Mouse (Mus musculus) megakaryocyte progenitor cell, adult 5-6 weeks (primary cell): ENCODE measurements around the gene Gm2000. TPM values are rescaled to one million over a fixed set of nuclear protein-coding genes. Genes with fewer than 3 reads are reported as not detected.
"Not testable (repeated sequence)": the region's sequence is repeated elsewhere in the genome, so short reads cannot be mapped to it uniquely, and the experiment has no call there.

ENCODE experiments used
- ATAC-seq: replicated peaks from 2 replicates; pipeline ENCODE4 v1.8.0; 2016; ENCODE audit warnings: mild to moderate bottlenecking, moderate TSS enrichment, inconsistent platforms; ENCODE audit not compliant: poor library complexity
- total RNA-seq, 2 experiments: library from RNA; stranded (forward) in 1 of 2; stranded (reverse) in 1 of 2; fragments of 157-497, 149-512 nt in 1 of 2; fragments of 200-1000 nt in 1 of 2; gene quantifications; 2 replicates each; pipeline versions ENCODE4 v1.2.3 to v1.2.4; 2015 to 2017

The Gm2000 gene
- total RNA-seq (2015): 1,614 and 1,672 TPM in 2 replicates
- total RNA-seq (2017): 3,561 and 3,585 TPM in 2 replicates

- ATAC-seq: no peak
These were observed at the start of gene Gm2000 for GRCm38 (mm10) chr1:156365740-156366139. Gene Gm2000, plus strand, starts transcription at chr1:156366040.

GRCm38 (mm10) chr1:156323126-156323525 lies 42.7 kb upstream of the Gm2000 start:
- ATAC-seq: no peak

GRCm38 (mm10) chr1:156340847-156341246 lies 25.0 kb upstream of the Gm2000 start:
- no peak for ATAC-seq

- ATAC-seq: no peak
These were observed 21.4 kb upstream of the Gm2000 start for GRCm38 (mm10) chr1:156344433-156344832.

- ATAC-seq: no peak
These were observed 20.2 kb upstream of the Gm2000 start for GRCm38 (mm10) chr1:156345633-156346032.

GRCm38 (mm10) chr1:156349031-156349430 lies 16.8 kb upstream of the Gm2000 start:
- no peak for ATAC-seq

- no peak for ATAC-seq
These were observed 15.4 kb upstream of the Gm2000 start for GRCm38 (mm10) chr1:156350441-156350840.

GRCm38 (mm10) chr1:156352466-156352865 lies 13.4 kb upstream of the Gm2000 start:
- no peak for ATAC-seq

DNA sequence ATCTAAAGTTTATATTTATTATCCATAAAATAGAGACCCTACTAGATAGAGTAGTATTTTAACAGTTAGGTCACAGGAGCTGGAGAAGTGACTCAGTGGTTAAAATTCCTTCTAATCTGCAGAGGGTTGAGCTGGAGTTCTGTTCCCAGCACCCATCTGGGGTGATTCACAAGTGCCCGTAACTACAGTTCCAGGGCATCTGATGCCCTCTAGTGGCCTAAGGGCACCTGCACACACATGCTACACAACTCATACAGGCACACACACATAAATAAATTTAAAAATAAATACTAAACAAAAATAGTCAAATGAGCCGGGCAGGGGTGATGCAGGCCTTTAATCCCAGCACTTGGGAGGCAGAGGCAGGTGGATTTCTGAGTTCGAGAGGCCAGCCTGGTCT lies 15.4 kb downstream of the Gm2000 start:
- no peak for ATAC-seq

DNA sequence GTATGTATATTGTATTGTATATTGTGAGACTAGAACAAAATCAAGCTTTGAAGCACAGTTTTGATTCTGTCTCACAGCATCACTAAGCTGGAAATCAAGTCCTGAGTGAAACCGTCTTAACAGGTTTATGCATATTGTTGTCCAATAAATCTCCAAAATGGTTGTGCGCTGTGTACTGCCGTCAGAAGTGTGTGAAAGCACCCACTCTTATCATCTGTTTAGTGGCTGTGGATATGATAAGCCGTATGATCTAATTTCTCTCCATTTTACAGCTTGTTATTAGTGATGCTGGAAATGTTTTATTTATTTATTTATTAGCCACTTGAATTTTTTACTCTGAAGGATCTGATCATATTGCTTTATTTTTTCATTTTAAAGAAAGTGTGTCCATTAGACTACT lies 20.4 kb downstream of the Gm2000 start:
- no peak for ATAC-seq

GRCm38 (mm10) chr1:156386880-156387279 lies 21.0 kb downstream of the Gm2000 start:
- peak; percentile 85 for ATAC-seq

GRCm38 (mm10) chr1:156393148-156393547 lies 27.3 kb downstream of the Gm2000 start:
- no peak for ATAC-seq

DNA sequence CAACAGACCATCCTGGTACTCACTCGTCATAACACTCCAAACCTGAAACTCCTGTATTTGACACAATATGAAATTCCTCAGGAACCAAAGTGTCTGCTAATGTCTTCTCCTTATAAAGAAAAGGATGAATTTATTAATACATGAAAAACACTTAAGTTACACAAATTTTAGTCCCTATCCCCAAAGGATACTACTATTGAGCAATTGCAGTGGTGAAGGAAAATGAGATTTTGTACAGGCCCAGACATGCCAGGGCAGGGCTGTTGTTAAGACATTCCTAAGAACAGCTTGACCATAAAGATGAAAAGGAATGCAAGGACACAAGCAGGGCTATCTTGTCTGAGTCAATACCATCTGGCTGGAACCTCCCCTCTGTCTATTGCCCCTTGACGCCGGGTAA lies 34.3 kb downstream of the Gm2000 start:
- ATAC-seq: not testable (repeated sequence)

GRCm38 (mm10) chr1:156402491-156402890 lies 36.7 kb downstream of the Gm2000 start:
- ATAC-seq: no peak

DNA sequence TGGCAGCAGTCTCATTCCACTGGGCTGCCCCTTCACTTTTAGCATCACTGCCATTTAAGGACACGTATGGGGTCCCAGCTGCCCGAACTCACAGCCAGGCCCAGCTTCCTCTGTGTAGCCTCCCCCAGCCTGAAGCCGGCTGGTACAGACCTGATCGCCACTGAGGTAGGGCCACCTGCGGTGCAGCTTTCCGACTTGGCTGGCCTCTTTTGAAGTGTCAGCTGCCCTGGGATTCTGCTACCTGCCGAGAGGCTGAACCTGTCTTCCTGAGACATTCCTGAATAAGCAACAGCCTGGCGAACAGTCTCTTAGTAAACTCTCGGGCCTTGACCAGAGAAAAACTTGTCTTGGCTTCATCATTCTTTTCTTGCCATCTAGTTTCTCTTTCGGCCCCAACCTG lies 37.4 kb downstream of the Gm2000 start:
- ATAC-seq: no peak

- peak; percentile 94 for ATAC-seq
These were observed 42.2 kb downstream of the Gm2000 start for GRCm38 (mm10) chr1:156408004-156408403.

- ATAC-seq: no peak
These were observed 42.7 kb downstream of the Gm2000 start for GRCm38 (mm10) chr1:156408521-156408920.

Other genes starting within 250 kb of the Gm2000 start
- not detected in 2 replicates for gene Fam163a, start 161.0 kb upstream of the Gm2000 start, total RNA-seq (2015)
- not detected in 2 replicates for gene Fam163a, start 161.0 kb upstream of the Gm2000 start, total RNA-seq (2017)
- gene Tdrd5, start 62.4 kb upstream of the Gm2000 start, total RNA-seq (2015): 0.05 TPM in 1 of 2 replicates, not detected in the other
- gene Tdrd5, start 62.4 kb upstream of the Gm2000 start, total RNA-seq (2017): 0.07 TPM in 1 of 2 replicates, not detected in the other
- gene Nphs2, start 55.3 kb upstream of the Gm2000 start, total RNA-seq (2015): not detected in 2 replicates
- gene Nphs2, start 55.3 kb upstream of the Gm2000 start, total RNA-seq (2017): not detected in 2 replicates
- 0.52 TPM in 1 of 2 replicates, not detected in the other for gene Axdnd1, start 55.1 kb downstream of the Gm2000 start, total RNA-seq (2015)
- gene Axdnd1, start 55.1 kb downstream of the Gm2000 start, total RNA-seq (2017): 0.68 TPM in 1 of 2 replicates, not detected in the other
- gene Soat1, start 108.3 kb downstream of the Gm2000 start, total RNA-seq (2015): 99.4 and 117 TPM in 2 replicates
- 139 and 140 TPM in 2 replicates for gene Soat1, start 108.3 kb downstream of the Gm2000 start, total RNA-seq (2017)
- 5.3 and 6.3 TPM in 2 replicates for gene Gm10031, start 158.0 kb downstream of the Gm2000 start, total RNA-seq (2015)
- gene Gm10031, start 158.0 kb downstream of the Gm2000 start, total RNA-seq (2017): 11.9 and 17.3 TPM in 2 replicates
- gene Abl2, start 192.7 kb downstream of the Gm2000 start, total RNA-seq (2015): 7.8 and 10.4 TPM in 2 replicates
- 14.0 and 14.5 TPM in 2 replicates for gene Abl2, start 192.7 kb downstream of the Gm2000 start, total RNA-seq (2017)